Mouse (Mus musculus) midbrain, embryonic 12.5 days (tissue): Measurements from ENCODE around the gene Znhit1. TPM values are rescaled to one million over a fixed set of nuclear protein-coding genes. Genes with fewer than 3 reads are reported as not detected.
"Not testable (repeated sequence)": the region's sequence is repeated elsewhere in the genome, so short reads cannot be mapped to it uniquely, and the experiment has no call there.

Source experiments
- ATAC-seq: fragments of 200-750 bp; cut with Nextera tagmentation; 2 replicates; pipeline ENCODE4 v1.8.0; 2017; ENCODE audit warnings: low read depth, moderate TSS enrichment, moderate library complexity; ENCODE audit not compliant: low FRiP score
- H3K27ac ChIP-seq: fragments of 300-500 bp; sonication (generic); replicated peaks from 2 replicates; pipeline ENCODE4 v1.5.1; 2016; ENCODE audit warnings: mild to moderate bottlenecking
- H3K27me3 ChIP-seq: fragments of 300-500 bp; sonication (generic); 2 replicates; pipeline ENCODE4 v1.6.1; 2016; ENCODE audit warnings: mild to moderate bottlenecking
- H3K36me3 ChIP-seq: fragments of 300-500 bp; sonication (generic); 2 replicates; pipeline ENCODE4 v1.6.1; 2016
- H3K4me1 ChIP-seq: fragments of 300-500 bp; sonication (generic); 2 replicates; pipeline ENCODE4 v1.6.1; 2016
- H3K4me2 ChIP-seq: fragments of 300-500 bp; sonication (generic); replicated peaks from 2 replicates; pipeline ENCODE4 v1.6.1; 2016; ENCODE audit warnings: mild to moderate bottlenecking, moderate library complexity
- H3K4me3 ChIP-seq: fragments of 300-500 bp; sonication (generic); 2 replicates; pipeline ENCODE4 v1.5.1; 2016; ENCODE audit warnings: mild to moderate bottlenecking
- H3K9ac ChIP-seq: fragments of 300-500 bp; sonication (generic); replicated peaks from 2 replicates; pipeline ENCODE4 v1.6.1; 2016; ENCODE audit warnings: mild to moderate bottlenecking, moderate library complexity
- H3K9me3 ChIP-seq: fragments of 300-500 bp; sonication (generic); 2 replicates; pipeline ENCODE4 v1.6.1; 2016; ENCODE audit warnings: mild to moderate bottlenecking
- WGBS: fragments of 180-500 bp; shearing (Covaris S2); methylation state at CpG from one replicate; pipeline ENCODE4 v1.1.7; 2016; 5-methylcytosine and 5-hydroxymethylcytosine counted together
- polyA plus RNA-seq: library from polyadenylated mRNA; unstranded; fragments of >200 nt; fragmentation: Nextera tagmentation; extraction: Ambion mirVana; gene quantifications from 2 replicates; pipeline ENCODE4 v1.2.1, GENCODE M21; 2016

Znhit1 gene
- polyA plus RNA-seq, 1 experiment from 2014 or later, result 102 TPM

- not testable (repeated sequence) for H3K9me3 ChIP-seq, H3K27me3 ChIP-seq, H3K4me1 ChIP-seq, H3K4me3 ChIP-seq, H3K9ac ChIP-seq, ATAC-seq, H3K4me2 ChIP-seq, H3K36me3 ChIP-seq, H3K27ac ChIP-seq
- WGBS, result 84% methylated on average over 14 of the region's 14 CpGs
These were observed 38.1 kb downstream of the Znhit1 start for GRCm38 (mm10) chr5:136949551-136950336.

GRCm38 (mm10) chr5:136947874-136948273 is 39.9 kb downstream of the Znhit1 start:
- H3K9me3 ChIP-seq, result no peaks in the 10 kb centered on the region
- no peak overlapping the region for H3K27ac ChIP-seq
- H3K4me1 ChIP-seq, result no peaks in the 10 kb centered on the region
- H3K9ac ChIP-seq, result no peak overlapping the region
- ATAC-seq, result no peak
- no peaks in the 10 kb centered on the region for H3K27me3 ChIP-seq
- H3K4me3 ChIP-seq, result no peak overlapping the region
- no peaks in the 10 kb centered on the region for H3K36me3 ChIP-seq
- no peak overlapping the region for H3K4me2 ChIP-seq

- Histone ChIP-seq H3K4me2 (no peak overlapping the region), H3K9me3 (no peaks in the 10 kb centered on the region), H3K4me1 (no peaks in the 10 kb centered on the region), H3K4me3 (no peak overlapping the region), H3K27ac (no peak overlapping the region), H3K27me3 (no peaks in the 10 kb centered on the region), H3K9ac (no peak overlapping the region), H3K36me3 (no peaks in the 10 kb centered on the region)
- ATAC-seq, result no peak
- whole genome bisulfite sequencing, result 86% methylated on average over 12 of the region's 12 CpGs
These were observed 42.7 kb downstream of the Znhit1 start for GRCm38 (mm10) chr5:136945084-136945483.

- WGBS, result 85% methylated on average over 2 of the region's 2 CpGs
- Histone ChIP-seq H3K4me1 (no peaks in the 10 kb centered on the region), H3K27me3 (no peaks in the 10 kb centered on the region), H3K4me2 (no peak overlapping the region), H3K36me3 (no peaks in the 10 kb centered on the region), H3K9me3 (no peaks in the 10 kb centered on the region), H3K4me3 (no peak overlapping the region), H3K9ac (no peak overlapping the region), H3K27ac (no peak overlapping the region)
- no peak for ATAC-seq
These were observed 44.4 kb downstream of the Znhit1 start for GRCm38 (mm10) chr5:136943382-136943781.

GRCm38 (mm10) chr5:136942781-136943180 is 45.0 kb downstream of the Znhit1 start:
- Histone ChIP-seq H3K4me3 (no peak overlapping the region), H3K9ac (no peak overlapping the region), H3K36me3 (no peaks in the 10 kb centered on the region), H3K27me3 (no peaks in the 10 kb centered on the region), H3K27ac (no peak overlapping the region), H3K9me3 (no peaks in the 10 kb centered on the region), H3K4me2 (no peak overlapping the region), H3K4me1 (no peaks in the 10 kb centered on the region)
- 89% methylated on average over 3 of the region's 3 CpGs for WGBS
- no peak for ATAC-seq

GRCm38 (mm10) chr5:136940845-136941560 is 46.8 kb downstream of the Znhit1 start:
- no peak for ATAC-seq
- H3K4me2 ChIP-seq, result no peak overlapping the region
- H3K9ac ChIP-seq, result no peak overlapping the region
- no peaks in the 10 kb centered on the region for H3K4me1 ChIP-seq
- no peaks in the 10 kb centered on the region for H3K36me3 ChIP-seq
- H3K27me3 ChIP-seq, result no peaks in the 10 kb centered on the region
- no peaks in the 10 kb centered on the region for H3K9me3 ChIP-seq
- whole genome bisulfite sequencing, result 87% methylated on average over 12 of the region's 12 CpGs
- no peak overlapping the region for H3K27ac ChIP-seq
- no peak overlapping the region for H3K4me3 ChIP-seq

GRCm38 (mm10) chr5:136940029-136940428 is 47.8 kb downstream of the Znhit1 start:
- not testable (repeated sequence) for H3K9ac ChIP-seq, H3K9me3 ChIP-seq, H3K36me3 ChIP-seq, H3K27me3 ChIP-seq, H3K4me2 ChIP-seq, ATAC-seq, H3K4me1 ChIP-seq, H3K4me3 ChIP-seq, H3K27ac ChIP-seq
- 89% methylated on average over 6 of the region's 6 CpGs for WGBS

GRCm38 (mm10) chr5:136939284-136939683 is 48.5 kb downstream of the Znhit1 start:
- 68% methylated on average over 7 of the region's 7 CpGs for WGBS
- no peaks in the 10 kb centered on the region for H3K4me1 ChIP-seq
- no peak for ATAC-seq

GRCm38 (mm10) chr5:136937621-136938020 is 50.2 kb downstream of the Znhit1 start:
- no peak overlapping the region for H3K4me2 ChIP-seq
- 90% methylated on average over 5 of the region's 5 CpGs for WGBS
- no peak for ATAC-seq
- no peaks in the 10 kb centered on the region for H3K36me3 ChIP-seq
- no peaks in the 10 kb centered on the region for H3K9me3 ChIP-seq
- H3K4me1 ChIP-seq, result no peaks in the 10 kb centered on the region
- H3K27me3 ChIP-seq, result no peaks in the 10 kb centered on the region
- H3K4me3 ChIP-seq, result no peak overlapping the region
- H3K27ac ChIP-seq, result no peak overlapping the region
- no peak overlapping the region for H3K9ac ChIP-seq

More at GRCm38 (mm10) chr5:136939284-136939683, 48.5 kb downstream of the Znhit1 start:
- Histone ChIP-seq H3K27me3 (no peaks in the 10 kb centered on the region), H3K4me2 (no peak overlapping the region), H3K9me3 (no peaks in the 10 kb centered on the region), H3K4me3 (no peak overlapping the region), H3K36me3 (no peaks in the 10 kb centered on the region), H3K9ac (no peak overlapping the region), H3K27ac (no peak overlapping the region)

- Histone ChIP-seq H3K4me3 (no peak overlapping the region), H3K27me3 (no peaks in the 10 kb centered on the region), H3K4me2 (no peak overlapping the region), H3K9me3 (no peaks in the 10 kb centered on the region), H3K27ac (no peak overlapping the region), H3K4me1 (no peaks in the 10 kb centered on the region), H3K9ac (no peak overlapping the region), H3K36me3 (no peaks in the 10 kb centered on the region)
- WGBS, result 81% methylated on average over 6 of the region's 6 CpGs
- no peak for ATAC-seq
These were observed 51.1 kb downstream of the Znhit1 start for GRCm38 (mm10) chr5:136936750-136937149.

GRCm38 (mm10) chr5:136935905-136936695 is 51.7 kb downstream of the Znhit1 start:
- Histone ChIP-seq H3K4me2 (no peak overlapping the region), H3K9me3 (no peaks in the 10 kb centered on the region), H3K4me1 (no peaks in the 10 kb centered on the region), H3K27ac (no peak overlapping the region), H3K9ac (no peak overlapping the region), H3K4me3 (no peak overlapping the region), H3K27me3 (no peaks in the 10 kb centered on the region), H3K36me3 (no peaks in the 10 kb centered on the region)
- ATAC-seq, result no peak
- WGBS, result 71% methylated on average over 7 of the region's 7 CpGs

- WGBS, result 89% methylated on average over 6 of the region's 6 CpGs
- Histone ChIP-seq H3K9me3 (no peaks in the 10 kb centered on the region), H3K36me3 (no peaks in the 10 kb centered on the region), H3K4me1 (0 out of 2 replicates have a peak, but pooled peaks cover 3% of the 10 kb centered on the region), H3K9ac (no peak overlapping the region), H3K4me2 (no peak overlapping the region), H3K27ac (no peak overlapping the region), H3K4me3 (no peak overlapping the region), H3K27me3 (no peaks in the 10 kb centered on the region)
- ATAC-seq, result no peak
These were observed 53.9 kb downstream of the Znhit1 start for GRCm38 (mm10) chr5:136933930-136934329.
